Mouse (Mus musculus): ENCODE measurements around the gene Mrpl37. TPM values are rescaled to one million over a fixed set of nuclear protein-coding genes. Genes with fewer than 3 reads are reported as not detected.

Mrpl37 gene
- polyA plus RNA-seq, 1 experiment from 2014 or later, result 91.0 TPM

DNA sequence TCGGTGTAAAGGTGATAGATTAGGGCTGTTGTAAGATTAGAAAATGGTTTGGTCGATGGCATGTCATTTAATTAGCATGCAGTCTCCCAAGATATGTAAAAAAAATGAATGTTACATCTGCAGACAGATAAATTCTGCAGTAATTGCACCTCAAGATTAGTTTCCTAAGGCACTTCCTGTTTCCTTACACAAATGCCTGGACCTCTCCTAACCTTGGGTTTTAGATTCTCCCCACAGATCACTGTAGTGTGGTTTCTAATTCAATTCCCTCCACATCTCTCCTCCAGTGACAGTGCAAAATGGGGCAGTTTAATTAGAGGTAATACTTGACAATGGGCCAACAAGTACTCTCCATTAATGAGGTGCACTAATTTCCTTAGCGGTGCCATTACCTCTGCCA is 3.5 kb downstream of the Mrpl37 start:
- H3K27me3 ChIP-seq, result no peaks in the 10 kb centered on the region
- peaks cover 63% of the 10 kb centered on the region for H3K36me3 ChIP-seq
- H3K4me2 ChIP-seq (replicated peaks), result no peak overlapping the region
- ATAC-seq (ENCODE audit: low FRiP score, low read depth), result no peak
- no peak overlapping the region for H3K27ac ChIP-seq (replicated peaks)
- H3K9ac ChIP-seq (replicated peaks), result no peak overlapping the region
- peaks cover 18% of the 10 kb centered on the region for H3K4me1 ChIP-seq
- WGBS, result 89% methylated on average over 3 of the region's 3 CpGs
- H3K9me3 ChIP-seq, result no peaks in the 10 kb centered on the region
- H3K4me3 ChIP-seq, result no peak overlapping the region

DNA sequence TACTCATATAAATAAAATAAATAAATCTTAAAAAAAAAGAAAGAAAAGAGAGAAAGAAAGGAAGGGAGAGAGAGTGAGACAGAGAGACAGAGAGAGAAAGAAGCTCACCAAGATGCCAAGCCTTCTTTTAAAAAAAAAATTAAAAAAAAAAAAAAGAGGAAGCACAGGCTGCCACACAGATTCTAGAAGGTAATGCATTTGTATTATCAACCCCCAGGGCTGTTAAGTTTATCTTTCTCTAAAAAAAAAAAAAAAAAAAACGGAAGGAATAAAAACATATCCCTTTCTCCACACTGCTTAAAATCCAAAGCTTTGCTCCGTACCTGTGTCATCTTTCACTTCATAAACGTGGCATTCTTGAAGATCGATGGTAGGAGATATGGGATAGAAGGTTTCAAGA is 5.1 kb downstream of the Mrpl37 start:
- Histone ChIP-seq H3K27me3 (no peaks in the 10 kb centered on the region), H3K9ac (replicated peaks) (no peak overlapping the region), H3K36me3 (peaks cover 78% of the 10 kb centered on the region), H3K4me1 (peaks cover 11% of the 10 kb centered on the region), H3K9me3 (no peaks in the 10 kb centered on the region), H3K4me2 (replicated peaks) (no peak overlapping the region), H3K27ac (replicated peaks) (no peak overlapping the region), H3K4me3 (no peak overlapping the region)
- ATAC-seq (ENCODE audit: low FRiP score, low read depth), result no peak
- 90% methylated on average over 4 of the region's 4 CpGs for WGBS

DNA sequence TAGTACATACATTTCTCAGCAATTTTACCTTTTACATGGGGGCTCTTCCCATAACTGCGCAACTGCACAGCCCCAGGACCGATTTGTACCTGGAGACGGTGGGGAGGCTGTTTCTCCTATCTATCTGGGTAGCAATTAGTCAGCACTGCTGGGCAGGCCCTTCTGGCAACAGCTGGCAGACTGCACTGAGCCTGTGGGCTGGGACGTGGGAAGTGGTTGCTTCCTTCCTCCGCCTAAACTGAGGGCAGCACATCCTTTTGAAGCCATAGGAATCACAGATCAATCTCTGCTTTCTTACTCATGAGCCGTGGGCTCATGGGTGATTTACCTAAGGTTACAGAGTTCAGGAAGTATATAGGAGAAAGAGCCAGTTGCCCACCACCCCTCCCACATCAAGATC is 7.9 kb downstream of the Mrpl37 start:
- Histone ChIP-seq H3K9me3 (no peaks in the 10 kb centered on the region), H3K4me1 (no peaks in the 10 kb centered on the region), H3K27ac (replicated peaks) (no peak overlapping the region), H3K4me3 (no peak overlapping the region), H3K4me2 (replicated peaks) (no peak overlapping the region), H3K36me3 (peaks cover 77% of the 10 kb centered on the region), H3K9ac (replicated peaks) (no peak overlapping the region), H3K27me3 (no peaks in the 10 kb centered on the region)
- WGBS, result 91% methylated on average over 6 of the region's 6 CpGs
- no peak for ATAC-seq (ENCODE audit: low FRiP score, low read depth)

DNA sequence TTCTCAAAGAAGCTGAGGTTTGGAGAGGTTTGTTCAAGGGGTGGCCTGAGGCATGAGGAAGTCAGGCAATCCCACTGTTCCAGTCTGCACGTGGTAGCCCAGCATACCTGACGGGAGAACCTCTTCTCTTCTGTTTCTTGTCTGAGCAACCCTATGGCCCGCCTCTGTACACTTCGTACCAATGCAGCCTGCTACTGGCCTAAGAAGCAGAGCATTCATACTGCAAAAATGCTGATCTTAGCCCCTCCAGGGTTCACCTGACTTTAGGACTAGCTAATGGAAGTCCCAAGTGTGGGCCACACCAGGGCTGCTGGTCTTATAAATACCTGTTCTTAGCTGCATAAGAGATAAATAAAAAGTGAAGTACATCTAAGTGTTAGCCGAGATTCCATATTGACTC is 8.3 kb downstream of the Mrpl37 start:
- Histone ChIP-seq H3K4me2 (replicated peaks) (no peak overlapping the region), H3K4me1 (no peaks in the 10 kb centered on the region), H3K4me3 (no peak overlapping the region), H3K9ac (replicated peaks) (no peak overlapping the region), H3K27me3 (no peaks in the 10 kb centered on the region), H3K27ac (replicated peaks) (no peak overlapping the region), H3K36me3 (peaks cover 72% of the 10 kb centered on the region), H3K9me3 (no peaks in the 10 kb centered on the region)
- 90% methylated on average over 5 of the region's 5 CpGs for WGBS
- ATAC-seq (ENCODE audit: low FRiP score, low read depth), result no peak

DNA sequence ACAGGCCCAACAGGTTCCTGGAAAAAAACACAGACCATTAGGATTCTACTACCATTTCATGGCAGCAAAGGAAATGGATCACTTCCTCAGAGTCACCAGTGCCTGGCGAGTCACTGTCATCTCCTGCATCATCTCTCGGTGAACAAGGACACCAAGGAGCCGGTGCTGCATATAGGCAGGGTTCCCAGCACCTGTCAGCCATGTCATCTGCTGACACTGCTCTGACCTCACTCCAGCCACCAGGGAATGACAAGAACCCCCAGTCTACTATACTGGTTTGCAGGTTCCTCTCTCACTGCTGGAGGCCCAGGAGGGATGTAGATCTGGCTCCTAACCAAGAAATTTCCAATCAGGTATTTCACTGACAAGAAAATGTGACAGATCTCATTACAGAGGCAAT is 10.6 kb downstream of the Mrpl37 start:
- ATAC-seq (ENCODE audit: low FRiP score, low read depth), result no peak
- no peak overlapping the region for H3K4me2 ChIP-seq (replicated peaks)
- H3K36me3 ChIP-seq, result peaks cover 53% of the 10 kb centered on the region
- H3K4me1 ChIP-seq, result no peaks in the 10 kb centered on the region
- H3K4me3 ChIP-seq, result no peak overlapping the region
- WGBS, result 87% methylated on average over 3 of the region's 3 CpGs
- H3K9me3 ChIP-seq, result no peaks in the 10 kb centered on the region
- H3K9ac ChIP-seq (replicated peaks), result no peak overlapping the region
- H3K27ac ChIP-seq (replicated peaks), result no peak overlapping the region
- H3K27me3 ChIP-seq, result no peaks in the 10 kb centered on the region

DNA sequence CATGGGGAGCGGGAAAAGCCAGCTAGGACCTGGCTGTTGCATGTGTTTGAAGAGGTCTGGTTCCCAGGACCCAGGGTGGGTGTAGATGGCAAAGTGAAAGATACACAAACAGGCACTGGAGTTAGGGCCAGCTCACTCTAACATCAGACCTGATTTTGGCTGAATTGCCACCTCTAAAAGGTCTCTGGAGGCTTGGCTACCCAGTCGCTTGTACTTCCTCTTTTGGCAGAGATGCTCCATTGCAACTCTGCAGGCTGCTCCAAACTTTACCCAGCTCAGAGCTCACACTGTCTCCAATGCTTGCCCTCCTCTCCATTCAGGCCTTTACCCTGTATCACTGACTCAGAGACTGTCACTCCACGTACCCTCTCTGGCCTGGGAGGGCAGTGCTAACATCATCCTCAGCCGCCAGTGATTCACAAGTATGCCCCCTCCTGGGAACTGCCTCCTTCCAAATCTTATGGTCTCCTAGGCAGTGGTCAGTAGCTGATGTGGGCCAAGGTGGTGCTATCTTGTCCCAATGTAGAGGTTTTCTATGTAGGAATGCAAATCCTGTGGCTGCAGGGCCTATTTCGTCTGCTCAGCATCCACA is 13.6 kb downstream of the Mrpl37 start:
- Histone ChIP-seq H3K36me3 (peaks cover 35% of the 10 kb centered on the region), H3K27ac (replicated peaks) (peak overlapping the region; percentile 56), H3K9ac (replicated peaks) (no peak overlapping the region), H3K27me3 (no peaks in the 10 kb centered on the region), H3K4me3 (no peak overlapping the region), H3K9me3 (no peaks in the 10 kb centered on the region), H3K4me2 (replicated peaks) (no peak overlapping the region), H3K4me1 (no peaks in the 10 kb centered on the region)
- no peak for ATAC-seq (ENCODE audit: low FRiP score, low read depth)
- 43% methylated on average over 5 of the region's 5 CpGs for WGBS

DNA sequence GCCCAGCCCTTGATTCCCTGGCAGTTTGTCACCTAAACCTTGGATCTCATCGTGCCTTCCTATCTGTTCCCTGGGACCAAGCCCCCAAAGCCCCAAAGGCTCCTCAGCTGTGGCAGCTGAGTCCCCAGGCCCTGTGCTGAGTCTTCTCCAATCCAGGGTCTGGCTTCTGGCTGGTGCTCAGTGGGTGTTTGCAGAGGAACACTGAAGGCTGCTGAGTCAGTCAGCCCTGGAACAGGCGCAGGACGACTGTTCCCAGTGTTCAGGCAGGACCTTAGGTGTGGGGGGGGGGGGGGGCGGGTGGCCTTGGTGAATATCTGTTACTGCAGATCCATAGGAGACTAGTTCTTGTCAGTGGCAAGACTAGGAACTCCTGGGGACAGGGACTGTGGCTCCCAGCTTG is 14.8 kb downstream of the Mrpl37 start:
- Histone ChIP-seq H3K27me3 (no peaks in the 10 kb centered on the region), H3K4me3 (no peak overlapping the region), H3K4me2 (replicated peaks) (no peak overlapping the region), H3K27ac (replicated peaks) (peak overlapping the region; percentile 17; the same call in 1 of the 2 replicates), H3K9ac (replicated peaks) (no peak overlapping the region; the same call in 1 of the 2 replicates), H3K4me1 (no peaks in the 10 kb centered on the region), H3K36me3 (peaks cover 37% of the 10 kb centered on the region), H3K9me3 (no peaks in the 10 kb centered on the region)
- no peak for ATAC-seq (ENCODE audit: low FRiP score, low read depth)
- WGBS, result 37% methylated on average over 4 of the region's 4 CpGs

DNA sequence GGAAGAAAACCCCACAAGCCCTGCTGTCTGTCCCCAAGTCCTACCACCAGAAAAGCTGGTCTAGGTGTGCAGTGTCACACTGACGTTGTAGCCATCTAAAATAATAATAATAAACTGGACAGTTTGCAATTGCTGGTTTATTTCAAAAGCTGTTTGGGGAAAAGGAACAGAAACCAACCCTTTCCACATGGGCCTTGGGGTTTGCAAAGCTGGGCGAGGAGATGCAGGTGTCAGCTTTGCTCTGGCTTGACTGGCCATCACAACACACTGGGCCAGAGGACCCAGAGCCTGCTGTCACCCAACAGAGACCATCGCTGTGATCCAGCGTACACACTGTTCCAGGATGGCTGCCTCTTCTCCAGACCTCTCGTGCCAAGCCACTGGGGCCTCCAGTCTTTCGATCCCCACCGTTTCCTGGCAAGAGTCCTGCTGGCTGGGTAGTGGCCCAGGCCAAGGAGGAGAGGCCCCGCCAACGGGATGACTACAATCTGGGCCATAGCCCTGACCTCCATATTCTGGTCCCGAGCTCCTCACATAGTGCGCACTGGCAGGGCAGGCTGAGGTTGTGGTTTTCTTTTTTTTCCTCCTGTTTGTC is 18.0 kb downstream of the Mrpl37 start:
- Histone ChIP-seq H3K4me1 (no peaks in the 10 kb centered on the region), H3K27ac (replicated peaks) (no peak overlapping the region), H3K4me2 (replicated peaks) (no peak overlapping the region), H3K9me3 (no peaks in the 10 kb centered on the region), H3K36me3 (peaks cover 56% of the 10 kb centered on the region), H3K27me3 (no peaks in the 10 kb centered on the region), H3K9ac (replicated peaks) (no peak overlapping the region), H3K4me3 (no peak overlapping the region)
- no peak for ATAC-seq (ENCODE audit: low FRiP score, low read depth)
- 89% methylated on average over 11 of the region's 11 CpGs for WGBS

DNA sequence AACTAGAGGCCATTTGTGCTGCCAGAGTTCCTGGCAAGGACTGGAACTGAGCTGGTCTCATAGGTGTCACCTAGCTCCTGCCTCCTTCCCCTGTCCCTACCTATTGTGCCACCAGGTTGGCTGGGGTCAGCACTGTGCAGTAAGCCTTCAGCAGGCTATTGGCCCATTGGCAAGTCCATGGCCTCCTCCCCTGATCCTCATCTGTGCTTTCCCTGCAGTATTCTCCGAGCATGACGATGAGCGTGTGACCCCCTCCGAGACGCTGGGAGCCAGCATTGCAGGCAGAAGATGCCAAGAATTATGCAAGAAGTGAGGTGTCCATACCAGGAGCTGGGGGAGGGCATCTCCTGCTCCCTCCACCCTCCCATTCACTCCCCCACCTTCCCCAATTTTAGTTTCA is 18.9 kb downstream of the Mrpl37 start:
- H3K36me3 ChIP-seq, result peaks cover 62% of the 10 kb centered on the region
- 93% methylated on average over 5 of the region's 5 CpGs for WGBS
- ATAC-seq (ENCODE audit: low FRiP score, low read depth), result no peak

DNA sequence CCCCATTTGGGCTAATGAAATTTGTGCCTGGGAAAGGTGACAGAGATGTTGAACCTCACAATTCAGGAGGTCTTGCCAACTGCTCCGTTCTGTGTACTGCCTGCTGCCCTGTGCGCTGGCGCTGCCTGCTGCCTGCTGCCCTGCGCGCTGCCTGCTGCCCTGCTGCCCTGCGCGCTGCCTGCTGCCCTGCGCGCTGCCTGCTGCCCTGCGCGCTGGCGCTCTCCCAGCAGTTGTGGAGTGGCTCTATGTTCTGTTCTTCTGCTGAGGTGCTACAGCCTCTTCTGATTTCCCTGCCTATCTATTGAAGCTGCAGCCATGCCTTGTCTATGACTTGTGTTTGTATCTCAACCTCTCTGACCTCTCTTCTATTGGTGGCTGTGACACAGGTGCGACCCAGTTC is 21.5 kb downstream of the Mrpl37 start:
- ATAC-seq (ENCODE audit: low FRiP score, low read depth), result no peak
- Histone ChIP-seq H3K4me3 (no peak overlapping the region), H3K27me3 (no peaks in the 10 kb centered on the region), H3K4me2 (replicated peaks) (no peak overlapping the region), H3K9ac (replicated peaks) (no peak overlapping the region), H3K9me3 (no peaks in the 10 kb centered on the region), H3K4me1 (no peaks in the 10 kb centered on the region), H3K36me3 (peaks cover 88% of the 10 kb centered on the region), H3K27ac (replicated peaks) (no peak overlapping the region)
- 96% methylated on average over 13 of the region's 13 CpGs for WGBS

More for the DNA sequence above, 18.9 kb downstream of the Mrpl37 start:
- H3K9me3 ChIP-seq, result no peaks in the 10 kb centered on the region
- H3K4me2 ChIP-seq (replicated peaks), result no peak overlapping the region
- H3K4me3 ChIP-seq, result no peak overlapping the region
- H3K27ac ChIP-seq (replicated peaks), result no peak overlapping the region
- no peaks in the 10 kb centered on the region for H3K4me1 ChIP-seq
- no peak overlapping the region for H3K9ac ChIP-seq (replicated peaks)
- H3K27me3 ChIP-seq, result no peaks in the 10 kb centered on the region

DNA sequence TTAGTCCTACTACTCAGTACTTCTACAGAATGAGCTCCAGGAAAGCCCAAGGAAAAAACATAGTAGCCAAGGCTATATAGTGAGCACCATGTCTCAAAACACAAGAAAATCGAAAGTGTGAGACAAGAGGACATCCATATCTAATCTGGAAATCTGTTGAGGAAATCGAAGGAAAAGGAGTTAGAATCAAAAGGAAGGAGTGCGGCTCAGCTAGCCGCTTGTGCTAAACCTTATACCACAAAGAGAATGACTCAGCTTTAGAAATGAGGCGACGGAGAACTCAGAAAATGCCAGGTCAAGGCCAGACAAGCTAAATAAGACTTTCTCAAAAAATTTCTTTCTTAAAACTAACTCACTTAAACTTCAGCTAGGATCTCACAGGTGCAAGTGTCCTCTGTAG is 24.4 kb downstream of the Mrpl37 start:
- H3K4me1 ChIP-seq, result peaks cover 14% of the 10 kb centered on the region
- H3K4me3 ChIP-seq, result no peak overlapping the region
- H3K27me3 ChIP-seq, result no peaks in the 10 kb centered on the region
- 95% methylated on average over 6 of the region's 6 CpGs for WGBS
- peaks cover 97% of the 10 kb centered on the region for H3K36me3 ChIP-seq
- no peaks in the 10 kb centered on the region for H3K9me3 ChIP-seq
- ATAC-seq (ENCODE audit: low FRiP score, low read depth), result no peak
- no peak overlapping the region for H3K27ac ChIP-seq (replicated peaks)
- no peak overlapping the region for H3K9ac ChIP-seq (replicated peaks)
- no peak overlapping the region for H3K4me2 ChIP-seq (replicated peaks)

DNA sequence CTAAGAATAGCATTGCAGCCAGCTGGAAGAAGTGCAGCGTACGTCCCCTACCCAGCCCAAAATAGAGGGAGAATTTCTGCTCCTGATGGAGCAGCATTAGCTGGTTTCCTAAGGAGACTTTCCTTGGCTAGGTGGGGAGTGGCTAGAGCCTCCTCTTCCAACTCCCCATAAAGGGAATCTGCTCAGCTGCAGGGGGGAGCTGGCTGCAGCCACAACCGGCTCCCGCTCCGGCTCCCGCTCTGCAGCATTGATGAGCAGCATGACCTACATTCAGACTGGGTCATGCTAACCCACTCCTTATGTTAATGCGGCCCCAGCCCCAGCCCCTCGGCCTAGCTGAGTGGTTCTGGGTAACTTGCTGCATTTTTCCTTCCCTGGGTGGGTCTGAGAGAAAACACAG is 27.4 kb downstream of the Mrpl37 start:
- no peak overlapping the region for H3K4me2 ChIP-seq (replicated peaks)
- no peak overlapping the region for H3K4me3 ChIP-seq
- no peak overlapping the region for H3K9ac ChIP-seq (replicated peaks)
- WGBS, result 58% methylated on average over 8 of the region's 8 CpGs
- H3K9me3 ChIP-seq, result no peaks in the 10 kb centered on the region
- no peaks in the 10 kb centered on the region for H3K27me3 ChIP-seq
- peak; percentile 64 for ATAC-seq (ENCODE audit: low FRiP score, low read depth)
- H3K4me1 ChIP-seq, result peaks cover 14% of the 10 kb centered on the region
- H3K27ac ChIP-seq (replicated peaks), result peak overlapping the region; percentile 43
- H3K36me3 ChIP-seq, result peaks cover 96% of the 10 kb centered on the region

DNA sequence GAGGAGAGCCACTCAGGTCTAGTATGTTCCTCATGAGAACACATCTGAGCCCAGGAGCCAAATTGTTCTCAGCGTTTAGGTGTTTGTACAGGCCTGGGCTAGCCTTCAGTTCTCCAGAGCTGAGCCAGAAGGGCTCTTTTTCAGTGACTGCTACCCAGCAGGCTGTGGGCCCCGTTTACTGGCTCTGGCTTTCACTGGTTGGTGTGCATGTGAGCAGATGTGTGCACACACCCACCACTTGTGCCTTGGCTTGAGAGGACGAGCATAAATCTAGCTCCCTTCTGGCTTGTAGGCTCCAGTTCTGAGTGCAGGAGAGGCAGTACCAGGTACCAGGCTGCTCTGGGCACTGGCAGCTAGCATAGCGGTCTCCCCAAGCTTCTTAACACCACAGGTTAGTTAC is 28.4 kb downstream of the Mrpl37 start:
- 89% methylated on average over 4 of the region's 4 CpGs for WGBS
- peaks cover 96% of the 10 kb centered on the region for H3K36me3 ChIP-seq
- H3K27ac ChIP-seq (replicated peaks), result 0 out of 2 replicates have a peak overlapping the region, but pooled peaks have one; percentile 43
- H3K4me1 ChIP-seq, result peaks cover 14% of the 10 kb centered on the region
- ATAC-seq (ENCODE audit: low FRiP score, low read depth), result no peak
- no peak overlapping the region for H3K4me2 ChIP-seq (replicated peaks)
- no peaks in the 10 kb centered on the region for H3K27me3 ChIP-seq
- no peaks in the 10 kb centered on the region for H3K9me3 ChIP-seq
- H3K9ac ChIP-seq (replicated peaks), result no peak overlapping the region
- H3K4me3 ChIP-seq, result no peak overlapping the region

Measured in midbrain, embryonic 12.5 days (tissue).